Mouse (Mus musculus) small intestine, adult 2 months (tissue): Measurements from ENCODE around the gene Tom1l2. TPM values are rescaled to one million over a fixed set of nuclear protein-coding genes. Genes with fewer than 3 reads are reported as not detected.

ENCODE experiments used
- H3K27ac ChIP-seq: fragments of 200-500 bp; 2 replicates; pipeline ENCODE4 v1.5.1; 2012; ENCODE audit warnings: low read depth, low read length, control low read depth, inconsistent platforms; ENCODE audit not compliant: insufficient read depth
- H3K27me3 ChIP-seq: fragments of 200-500 bp; 2 replicates; pipeline ENCODE4 v1.6.1; 2012; ENCODE audit warnings: mild to moderate bottlenecking, moderate library complexity, low read length, inconsistent platforms; ENCODE audit not compliant: control insufficient read depth, insufficient read depth
- H3K36me3 ChIP-seq: fragments of 200-500 bp; 2 replicates; pipeline ENCODE4 v1.6.1; 2012; ENCODE audit warnings: mild to moderate bottlenecking, low read length, control low read depth, inconsistent platforms; ENCODE audit not compliant: control insufficient read depth, insufficient read depth
- H3K4me1 ChIP-seq: fragments of 200-500 bp; 2 replicates; pipeline ENCODE4 v1.6.1; 2012; ENCODE audit warnings: low read length, inconsistent platforms, mixed read lengths; ENCODE audit not compliant: control insufficient read depth, insufficient read depth, insufficient read length
- H3K4me3 ChIP-seq: fragments of 200-500 bp; 2 replicates; pipeline ENCODE4 v1.5.1; 2012; ENCODE audit warnings: low read depth, mild to moderate bottlenecking, control low read depth, inconsistent platforms, low read length, moderate library complexity
- CTCF ChIP-seq: fragments of 200-500 bp; IDR thresholded peaks from 2 replicates; pipeline ENCODE4 v1.5.1; 2012; ENCODE audit warnings: low read depth, mild to moderate bottlenecking, control low read depth, inconsistent platforms, low read length, moderate library complexity, mixed read lengths; ENCODE audit not compliant: insufficient replicate concordance, insufficient read length; ENCODE audit errors: extremely low read depth
- POLR2A ChIP-seq: fragments of 200-500 bp; IDR thresholded peaks from 2 replicates; pipeline ENCODE4 v1.6.1; 2012; ENCODE audit warnings: low read depth, mild to moderate bottlenecking, control low read depth, inconsistent platforms, low read length, moderate library complexity
- WGBS: fragments of 180-500 bp; shearing (Covaris S2); methylation state at CpG from one replicate; pipeline ENCODE4 v1.1.7; 2018; 5-methylcytosine and 5-hydroxymethylcytosine counted together
- polyA plus RNA-seq: library from polyadenylated mRNA; depleted of rRNA; stranded (reverse); fragments of >200 nt; gene quantifications from 2 replicates; pipeline ENCODE4 v1.2.3, GENCODE M21; 2012

Tom1l2 gene
- polyA plus RNA-seq, 1 experiment = 152 TPM

DNA sequence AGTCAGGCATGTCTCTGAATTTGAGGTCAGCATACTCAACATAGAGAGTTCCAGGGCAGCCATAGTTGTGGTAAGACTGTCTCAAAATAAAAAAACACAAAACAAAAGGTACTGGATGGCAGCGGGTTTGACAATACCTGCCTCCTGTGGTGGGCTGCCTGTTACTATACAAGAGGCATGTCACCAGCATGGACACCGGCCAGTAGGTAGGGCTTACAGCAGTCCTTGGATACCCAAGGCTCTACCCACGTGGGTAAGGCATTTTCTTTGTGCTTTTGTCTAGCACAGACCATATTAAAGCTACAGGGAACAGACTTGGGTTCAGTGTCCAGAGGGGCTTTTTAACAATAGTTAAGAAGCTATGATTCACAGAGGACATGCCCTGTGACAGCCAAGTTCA is 97.5 kb downstream of the Tom1l2 start:
- Histone ChIP-seq H3K36me3 (peaks cover 50% of the 10 kb centered on the region), H3K27me3 (no peaks in the 10 kb centered on the region), H3K27ac (no peak overlapping the region), H3K4me1 (no peaks in the 10 kb centered on the region), H3K4me3 (no peak overlapping the region)
- TF ChIP-seq POLR2A = no peak
- WGBS = 92% methylated on average over 3 of the region's 3 CpGs

DNA sequence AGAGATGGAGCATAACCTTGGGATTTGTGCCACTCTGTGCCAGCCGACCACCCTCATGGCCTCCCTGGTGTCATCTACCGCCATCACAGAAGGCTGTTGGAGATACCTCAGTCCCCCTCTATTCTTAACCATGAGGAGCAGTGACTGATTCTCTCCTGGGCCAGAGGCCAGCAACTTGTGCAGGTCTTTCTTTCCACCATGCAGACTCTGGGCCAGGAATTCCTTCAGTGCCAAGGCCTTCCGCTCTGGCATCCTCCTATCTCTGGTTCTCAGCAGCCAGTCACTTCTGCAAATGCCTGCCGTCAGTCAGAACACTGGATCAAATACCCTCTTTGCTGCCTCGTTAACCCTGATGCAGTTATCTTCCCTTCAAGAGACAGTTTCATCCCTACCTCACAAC is 98.4 kb downstream of the Tom1l2 start:
- WGBS = 93% methylated on average over 5 of the region's 5 CpGs
- H3K4me3 ChIP-seq = no peak overlapping the region
- no peak overlapping the region for H3K27ac ChIP-seq
- TF ChIP-seq CTCF = no peak
- no peak for TF ChIP-seq POLR2A
- H3K27me3 ChIP-seq = no peaks in the 10 kb centered on the region
- no peaks in the 10 kb centered on the region for H3K4me1 ChIP-seq
- peaks cover 50% of the 10 kb centered on the region for H3K36me3 ChIP-seq

DNA sequence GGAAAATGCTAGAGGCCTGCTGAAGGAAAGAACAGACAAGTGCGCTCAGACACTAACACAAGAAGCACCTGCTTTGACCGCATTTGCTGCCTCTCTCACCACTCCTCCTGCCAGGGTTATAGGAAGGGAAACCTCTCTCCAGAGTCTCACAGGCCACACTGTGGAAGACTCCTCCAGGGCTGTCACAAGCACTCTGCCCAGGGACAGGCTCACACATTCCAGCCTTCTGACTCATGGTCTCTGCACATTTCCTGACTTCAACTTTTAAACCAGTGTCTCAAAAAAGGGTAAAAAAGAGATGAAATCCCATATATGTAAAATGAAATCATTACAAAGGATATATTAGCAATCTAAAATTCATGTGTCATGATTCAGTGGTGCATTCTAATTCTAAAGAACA is 99.2 kb downstream of the Tom1l2 start:
- no peak overlapping the region for H3K4me3 ChIP-seq
- peaks cover 44% of the 10 kb centered on the region for H3K36me3 ChIP-seq
- H3K4me1 ChIP-seq = no peaks in the 10 kb centered on the region
- no peak for TF ChIP-seq POLR2A
- TF ChIP-seq CTCF = no peak
- H3K27ac ChIP-seq = no peak overlapping the region
- WGBS = 88% methylated on average over 2 of the region's 2 CpGs
- no peaks in the 10 kb centered on the region for H3K27me3 ChIP-seq

DNA sequence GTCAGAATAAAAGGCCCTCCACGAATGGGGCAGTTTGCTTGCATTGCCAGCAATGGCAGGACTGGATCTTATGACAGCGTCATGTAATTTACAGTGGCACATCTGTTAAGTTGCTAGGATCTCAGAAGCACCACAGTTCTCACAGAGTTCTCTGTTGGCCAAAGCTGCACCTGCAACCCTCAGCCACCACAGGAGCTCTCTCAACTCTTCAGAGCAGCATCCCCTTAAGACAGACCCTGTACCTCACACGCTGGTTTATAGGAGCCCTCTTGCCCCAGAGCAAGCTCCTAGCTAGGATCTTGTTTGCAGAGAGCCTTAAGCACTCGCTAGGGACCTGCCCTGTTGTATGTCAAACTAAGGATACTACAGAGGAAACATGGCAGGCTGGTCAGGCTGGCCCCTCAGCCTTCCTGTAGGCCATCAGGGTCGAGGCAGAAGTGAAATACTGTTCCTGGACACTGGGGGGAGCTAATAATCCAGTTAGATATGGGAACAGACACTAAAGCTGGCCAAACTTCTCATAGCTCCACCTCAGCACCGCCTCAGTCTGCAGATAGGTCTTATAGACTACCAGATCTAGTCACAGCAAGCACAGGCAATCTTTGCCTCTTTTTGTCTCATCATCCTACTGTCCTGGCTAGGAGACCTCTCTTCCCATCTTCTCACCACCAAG is 101.6 kb downstream of the Tom1l2 start:
- WGBS = 60% methylated on average over 6 of the region's 6 CpGs
- Histone ChIP-seq H3K36me3 (peaks cover 30% of the 10 kb centered on the region), H3K27ac (no peak overlapping the region), H3K4me3 (no peak overlapping the region), H3K27me3 (no peaks in the 10 kb centered on the region), H3K4me1 (0 out of 2 replicates have a peak, but pooled peaks cover under 1% of the 10 kb centered on the region)
- TF ChIP-seq CTCF (no peak), POLR2A (no peak)

DNA sequence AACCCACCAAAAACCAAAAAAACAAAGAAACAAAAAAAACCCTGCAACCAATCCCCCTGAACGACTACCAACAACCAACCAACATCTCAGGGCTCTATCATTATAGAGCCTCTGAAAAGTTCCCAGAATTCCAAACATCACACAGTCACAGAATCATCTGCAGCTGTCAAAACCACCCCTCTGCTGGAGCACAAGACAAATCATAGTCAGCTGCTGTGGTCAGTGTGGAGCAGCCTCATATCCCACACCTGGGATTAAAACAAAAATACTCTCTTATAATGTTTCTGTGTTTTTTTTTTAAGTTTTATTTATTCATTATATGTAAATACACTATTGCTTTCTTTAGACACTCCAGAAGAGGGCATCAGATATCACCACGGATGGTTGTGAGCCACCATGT is 102.8 kb downstream of the Tom1l2 start:
- TF ChIP-seq CTCF (no peak), POLR2A (no peak)
- Histone ChIP-seq H3K4me1 (peaks cover 11% of the 10 kb centered on the region), H3K27me3 (no peaks in the 10 kb centered on the region), H3K36me3 (peaks cover 31% of the 10 kb centered on the region), H3K4me3 (no peak overlapping the region), H3K27ac (no peak overlapping the region)
- 90% methylated on average over 2 of the region's 2 CpGs for WGBS

DNA sequence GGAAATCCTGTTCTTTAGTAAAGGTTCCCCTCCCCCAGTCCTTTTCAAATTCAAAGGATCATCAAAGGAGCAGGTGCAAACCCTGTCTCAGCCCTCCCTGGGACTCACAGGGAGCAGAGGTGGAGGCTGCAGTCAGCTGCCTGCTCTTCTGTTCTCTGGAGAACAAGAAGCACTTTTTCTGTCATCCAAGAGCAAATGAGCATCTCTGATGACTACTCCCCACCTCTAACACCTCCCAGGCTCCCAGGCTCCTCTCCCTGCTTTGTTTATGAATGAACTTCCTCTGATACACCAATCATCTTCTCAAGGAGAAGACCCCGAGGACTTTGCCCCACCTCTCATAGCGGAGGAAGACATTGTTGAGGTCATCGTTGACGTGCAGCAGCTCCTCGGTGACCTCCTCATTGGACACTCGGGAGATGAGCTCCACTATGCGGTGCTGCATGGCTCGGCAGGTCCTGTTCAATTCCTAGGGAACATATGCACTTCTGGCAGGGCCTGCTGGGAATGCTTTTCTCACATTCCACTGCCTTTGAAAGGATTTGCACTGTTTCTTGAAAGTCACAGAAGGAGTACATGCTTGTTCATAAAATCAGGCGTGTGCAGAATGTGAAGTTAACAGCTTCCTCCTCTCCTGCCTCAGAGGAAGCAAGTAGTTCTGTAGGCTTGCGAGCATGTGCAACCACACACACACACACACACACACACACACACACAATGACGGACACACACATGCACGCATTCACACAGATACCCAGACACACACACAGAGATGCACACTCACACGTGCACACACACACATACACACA is 103.9 kb downstream of the Tom1l2 start:
- TF ChIP-seq CTCF (no peak), POLR2A (no peak)
- Histone ChIP-seq H3K4me3 (no peak overlapping the region), H3K27me3 (no peaks in the 10 kb centered on the region), H3K36me3 (peaks cover 25% of the 10 kb centered on the region; the same call in 1 of the 2 replicates), H3K4me1 (peaks cover 12% of the 10 kb centered on the region), H3K27ac (no peak overlapping the region)
- 69% methylated on average over 13 of the region's 13 CpGs for WGBS

DNA sequence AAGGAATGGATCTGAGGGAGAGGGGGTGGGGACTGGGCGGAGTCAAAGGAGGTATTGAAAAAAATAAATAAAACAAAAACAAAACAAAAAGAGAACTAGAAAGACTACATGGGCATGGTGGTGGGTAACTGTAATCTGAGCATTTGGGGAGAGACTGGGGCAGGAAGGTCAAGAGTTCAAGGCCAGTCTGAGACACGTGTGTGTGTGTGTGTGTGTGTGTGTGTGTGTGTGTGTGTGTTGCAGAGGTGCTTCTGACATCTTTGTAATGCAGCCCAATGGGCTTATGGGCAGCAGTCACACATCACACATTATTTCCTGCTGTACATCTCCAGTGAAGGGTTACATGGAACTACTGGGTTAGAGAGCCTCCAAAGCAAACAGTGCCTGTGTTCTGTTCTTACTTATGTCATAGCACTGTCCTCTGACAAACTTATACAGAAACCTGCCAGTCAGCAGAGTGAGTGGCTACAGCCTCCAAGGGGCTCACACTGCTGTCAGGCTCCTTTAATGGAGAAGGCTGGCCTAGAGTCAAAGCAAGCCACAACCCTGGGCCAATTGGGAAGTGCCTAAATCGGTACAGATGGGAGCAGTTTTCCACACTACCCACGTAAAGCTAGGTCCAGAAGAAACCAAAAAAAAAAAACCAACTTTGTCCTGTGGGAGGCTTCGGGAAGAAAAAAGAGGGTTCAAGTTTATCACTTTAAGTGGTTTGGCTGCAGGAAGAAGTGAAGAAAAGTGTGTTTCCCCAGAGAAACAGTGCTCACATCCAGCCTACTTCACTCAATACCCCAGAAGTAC is 104.8 kb downstream of the Tom1l2 start:
- H3K4me1 ChIP-seq = peaks cover 12% of the 10 kb centered on the region
- no peak overlapping the region for H3K27ac ChIP-seq
- TF ChIP-seq POLR2A = no peak
- TF ChIP-seq CTCF = no peak
- H3K27me3 ChIP-seq = no peaks in the 10 kb centered on the region
- WGBS = 67% methylated on average over 5 of the region's 5 CpGs
- H3K4me3 ChIP-seq = no peak overlapping the region
- peaks cover 25% of the 10 kb centered on the region for H3K36me3 ChIP-seq
